Mouse (Mus musculus) activated CD4-positive, CD25-positive, alpha-beta regulatory T cell, adult 9 weeks (primary cell): ENCODE measurements around the gene Vps54. TPM values are rescaled to one million over a fixed set of nuclear protein-coding genes. Genes with fewer than 3 reads are reported as not detected.

Experiments
- polyA plus RNA-seq: library from polyadenylated mRNA; unstranded; fragments of 100-300 nt; shearing (Covaris generic); gene quantifications from one replicate; pipeline ENCODE4 v1.2.1, GENCODE M21; 2017

Vps54 gene
- polyA plus RNA-seq = 36.0 TPM

DNA sequence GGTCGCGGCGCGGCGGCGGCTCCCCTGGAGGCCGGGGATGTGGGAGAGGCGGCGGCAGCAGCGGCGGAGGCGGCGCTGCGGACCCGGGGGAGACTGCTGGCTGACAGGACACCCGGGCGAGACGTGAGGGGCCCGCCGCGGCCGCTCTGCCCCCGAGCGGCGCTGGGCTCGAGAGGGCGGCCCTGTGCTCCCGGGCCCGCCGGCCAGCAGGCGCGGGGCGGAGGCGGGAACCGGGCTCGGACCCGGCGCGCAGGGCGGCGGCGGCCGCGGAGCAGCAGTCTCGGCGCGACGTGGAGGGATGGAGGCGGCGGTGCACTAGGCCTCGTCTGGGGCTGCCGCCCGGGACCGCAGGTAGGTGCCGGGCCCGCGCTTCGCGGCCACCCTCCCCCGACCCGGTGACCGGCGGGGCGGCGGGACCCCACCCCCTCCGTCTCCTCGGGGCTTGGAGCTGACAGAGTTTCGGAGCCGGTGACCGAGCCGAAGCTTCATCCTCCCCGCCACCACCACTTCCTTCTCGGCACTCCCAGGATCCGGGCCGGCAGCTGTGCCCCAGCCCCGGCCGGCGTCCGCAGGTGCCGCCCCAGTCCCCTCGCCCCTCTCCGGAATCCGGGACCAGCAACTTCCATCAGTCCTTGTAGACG, at the start of gene Vps54:
Gene Vps54 (plus strand): TSS at position 261 of the 641 bp plus-strand sequence.

Other genes starting within 250 kb of the Vps54 start
- 38.7 TPM for gene Peli1, start 148.0 kb upstream of the Vps54 start, polyA plus RNA-seq
- 61.4 TPM for gene Ugp2, start 131.9 kb downstream of the Vps54 start, polyA plus RNA-seq